Mouse (Mus musculus): ENCODE measurements at regions not wholly inside any gene's neighbourhood (a gene's known extent, or its start where the extent isn't known, plus 50 kb on each side); places are given as distances from the start of the nearest gene placed in this dataset.

DNA sequence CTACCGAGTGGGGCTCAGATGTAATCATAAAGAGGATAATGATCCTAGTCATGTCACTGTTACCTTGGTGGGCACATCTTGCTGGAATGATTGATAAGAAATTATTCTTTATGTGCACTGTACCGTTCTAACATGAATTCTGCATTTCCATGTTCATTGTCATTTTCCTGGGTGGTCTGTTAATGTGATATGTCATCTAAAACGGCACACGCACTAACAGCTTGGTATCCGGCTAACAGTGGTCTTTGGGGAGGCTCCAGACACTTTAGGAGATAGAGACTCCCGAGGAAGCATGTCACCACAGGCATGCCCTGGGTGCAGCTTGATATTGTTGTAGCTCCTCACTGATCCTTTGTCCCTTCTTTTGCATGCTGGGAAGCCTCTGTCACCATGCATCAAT is 1096.1 kb downstream of the Car8 start:
- DNase-seq (ENCODE audit: low spot score in 2 of 2): no peak

DNA sequence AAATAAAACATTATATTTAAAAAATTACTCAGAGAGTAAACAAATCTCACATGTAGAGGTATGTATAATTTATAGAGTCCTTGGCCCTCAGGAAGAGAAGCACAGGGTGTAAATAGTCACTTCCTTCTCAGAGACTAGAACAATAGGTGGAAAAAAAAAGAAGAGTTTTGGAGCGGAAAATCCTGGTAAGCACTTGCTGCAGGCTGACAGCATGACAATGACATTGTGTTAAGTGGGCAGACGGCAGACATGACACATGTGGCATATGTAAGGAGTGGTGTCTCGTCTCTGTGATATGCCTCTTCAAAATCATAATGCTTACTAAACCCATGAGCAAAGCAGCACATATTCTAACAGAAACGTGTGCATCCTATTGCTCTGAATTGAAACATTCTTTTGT is 1126.7 kb downstream of the Car8 start:
- DNase-seq (ENCODE audit: low spot score in 2 of 2): no peak

DNA sequence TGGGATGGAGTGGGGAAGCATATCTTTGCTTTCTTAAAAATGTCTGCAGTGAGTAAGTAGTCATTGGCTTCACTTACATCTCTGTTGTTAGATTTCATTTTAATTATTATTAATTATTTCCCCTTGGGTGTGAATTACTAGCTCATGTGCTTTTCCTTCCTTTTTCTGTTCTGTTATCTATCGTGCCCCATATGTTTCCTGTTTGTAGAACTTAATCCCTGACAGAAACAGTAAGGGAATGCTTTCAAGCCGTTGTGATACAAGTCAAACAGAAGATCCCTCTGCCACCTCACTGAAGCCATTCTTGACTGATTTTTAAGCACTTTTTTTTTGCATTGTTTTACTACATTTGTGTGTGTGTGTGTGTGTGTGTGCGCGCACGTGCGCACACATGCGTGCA is 1145.9 kb downstream of the Car8 start:
- DNase-seq (ENCODE audit: low spot score in 2 of 2): no peak

- DNase-seq (ENCODE audit: low spot score in 2 of 2): no peak
Observed at GRCm38 (mm10) chr4:7091201-7091814, 1147.5 kb downstream of the Car8 start.

Data from frontal cortex, postnatal 10 days (tissue).